Mouse (Mus musculus): Measurements from ENCODE around the gene Vps33a. TPM values are rescaled to one million over a fixed set of nuclear protein-coding genes. Genes with fewer than 3 reads are reported as not detected.
"Not testable (repeated sequence)": the region's sequence is repeated elsewhere in the genome, so short reads cannot be mapped to it uniquely, and the experiment has no call there.

Vps33a gene
- total RNA-seq, 2 experiments from 2014 or later = 34.6 to 34.8 TPM

DNA sequence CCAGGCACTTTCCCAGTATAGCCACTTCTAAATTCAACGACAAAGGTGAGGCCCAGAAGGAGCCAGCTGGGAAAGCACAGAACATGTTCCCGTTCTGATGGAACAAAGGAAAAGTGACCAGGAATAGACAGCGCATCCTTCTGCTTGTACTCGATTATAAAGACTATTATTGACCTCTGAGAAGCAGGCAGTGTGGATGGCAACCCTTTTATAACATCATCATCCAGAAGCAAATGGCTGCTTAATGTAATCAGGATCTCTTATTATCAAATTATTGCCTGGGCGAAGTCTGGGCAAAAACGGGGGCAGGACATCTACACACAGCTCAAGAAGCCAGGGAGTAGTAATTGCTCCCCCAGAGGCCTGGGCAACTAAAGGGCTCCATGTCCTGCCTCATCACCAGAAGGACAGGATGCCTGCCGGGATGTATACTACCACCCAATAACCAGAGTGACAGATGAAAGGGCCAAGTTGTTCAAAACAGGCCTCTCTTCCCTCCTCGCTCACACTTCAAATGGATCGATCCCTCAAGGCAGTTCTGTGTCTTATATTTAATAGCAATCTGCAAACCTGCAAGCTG is 46.8 kb downstream of the Vps33a start:
- DNase-seq = no peak
- intact Hi-C loops (cut with DNase I) = no loop called here

DNA sequence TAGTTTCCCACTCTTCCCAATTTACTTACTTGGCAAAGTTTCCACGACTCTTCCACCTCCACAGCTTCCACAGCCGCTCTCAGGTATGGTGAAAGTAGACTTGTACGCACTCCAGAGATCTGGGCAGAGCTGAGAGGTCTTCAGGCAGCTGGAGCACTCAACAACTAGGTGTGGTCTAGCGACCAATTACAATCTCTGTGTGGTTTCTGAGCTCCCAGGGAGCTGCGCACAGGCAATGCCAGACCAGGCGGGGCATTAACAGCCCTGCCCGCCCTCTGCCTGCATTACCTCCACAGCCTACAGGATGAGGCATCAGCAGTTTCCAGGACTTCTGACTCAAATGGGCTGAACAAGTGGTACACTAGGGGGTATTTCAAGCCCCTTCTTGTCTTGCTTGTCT is 47.6 kb downstream of the Vps33a start, which contains the start of gene Gm49027:
Gene Gm49027 (minus strand): TSS at position 208 of the 400 bp plus-strand sequence.
- intact Hi-C loops (cut with DNase I) = no loop called here
- no peak for DNase-seq

- intact Hi-C loops (cut with DNase I) = no loop called here
- DNase-seq = no peak
These were observed 48.5 kb downstream of the Vps33a start for GRCm38 (mm10) chr5:123524393-123524750.

- intact Hi-C loops (cut with DNase I) = no loop called here
- DNase-seq = peak; percentile 99
These were observed 49.0 kb downstream of the Vps33a start, which contains the start of gene Diablo for GRCm38 (mm10) chr5:123523692-123524392. Diablo (minus strand) TSS chr5:123524176.

DNA sequence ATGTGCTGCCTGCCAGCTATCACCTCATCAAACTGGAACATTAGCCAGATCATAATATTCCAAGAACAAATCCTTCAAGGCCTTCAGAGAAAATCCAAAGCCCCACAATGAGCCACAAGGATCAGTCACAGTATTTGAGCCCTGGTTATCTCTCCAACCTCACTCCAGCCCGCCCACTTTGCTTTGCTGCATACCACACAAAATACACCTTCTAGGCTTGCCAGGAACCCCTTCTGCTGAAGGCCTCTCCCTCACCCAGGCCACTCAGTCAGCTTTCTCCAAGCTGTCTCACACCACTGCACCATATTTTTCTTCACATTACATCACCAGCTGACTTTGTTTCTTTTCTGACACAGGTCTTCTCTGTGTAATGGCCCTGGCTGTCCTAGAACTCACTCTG is 50.7 kb downstream of the Vps33a start:
- intact Hi-C loops (cut with DNase I) = no loop called here
- no peak for DNase-seq

DNA sequence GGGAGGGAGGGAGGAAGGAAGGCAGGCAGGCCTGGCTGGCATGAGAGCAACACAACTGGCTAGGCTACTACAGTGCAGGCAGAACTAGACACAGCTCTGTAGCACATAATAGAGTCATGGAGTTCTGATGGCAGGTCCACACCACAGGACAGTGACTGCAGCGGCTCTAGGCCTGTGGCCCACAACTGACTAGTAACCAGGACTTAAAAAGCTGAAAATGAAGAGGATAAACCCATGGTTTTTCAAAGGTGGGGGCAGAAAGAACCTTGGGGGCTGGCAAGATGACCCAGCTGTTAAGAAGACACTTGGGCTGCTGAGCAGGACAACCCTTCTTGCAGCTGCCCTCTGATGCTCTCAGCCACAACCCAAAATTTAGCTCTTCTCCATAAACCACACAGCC is 51.2 kb downstream of the Vps33a start:
- no peak for DNase-seq
- intact Hi-C loops (cut with DNase I) = no loop called here

DNA sequence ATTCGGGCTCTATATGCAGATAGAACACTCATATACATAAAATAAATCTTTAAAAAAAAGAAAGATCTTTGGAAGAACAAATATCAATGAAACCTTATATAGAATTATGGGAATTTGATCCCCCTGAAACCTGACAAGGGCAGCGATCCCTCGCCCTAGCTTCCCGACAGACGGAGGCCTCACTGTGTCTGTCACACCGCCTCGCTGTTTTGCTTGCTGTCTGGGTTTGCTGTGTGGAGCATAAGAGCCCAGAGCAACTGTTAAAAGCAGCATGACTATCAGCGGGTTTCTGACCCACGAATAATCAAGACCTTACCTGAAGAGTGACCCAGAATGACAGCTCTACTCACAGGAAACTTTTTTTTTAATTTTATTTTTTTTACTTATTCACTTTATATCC is 52.2 kb downstream of the Vps33a start:
- no peak for DNase-seq
- intact Hi-C loops (cut with DNase I) = no loop called here

DNA sequence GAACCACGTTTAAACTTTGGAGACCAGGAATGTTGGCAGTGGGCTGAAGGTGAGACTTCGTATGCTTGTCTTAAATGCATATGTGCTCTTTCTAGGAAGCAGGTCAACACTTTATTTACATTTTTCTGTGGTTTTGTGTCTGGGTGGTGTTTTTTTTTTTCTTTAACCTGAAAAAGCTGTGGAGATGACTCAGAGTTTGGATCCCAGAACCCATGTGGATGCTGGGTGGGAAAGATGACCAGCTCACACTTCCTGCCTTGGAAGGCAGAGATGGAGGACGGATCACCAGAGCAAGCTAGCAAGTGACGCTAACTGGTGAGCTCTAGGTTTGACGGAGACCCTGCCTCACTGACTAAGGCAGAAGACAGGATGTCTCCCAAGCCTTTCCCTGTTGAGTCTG is 58.0 kb downstream of the Vps33a start:
- DNase-seq = no peak
- intact Hi-C loops (cut with DNase I) = no loop called here

GRCm38 (mm10) chr5:123512102-123512501 is 60.7 kb downstream of the Vps33a start:
- intact Hi-C loops (cut with DNase I) = no loop called here
- no peak for DNase-seq

GRCm38 (mm10) chr5:123511426-123511825 is 61.4 kb downstream of the Vps33a start:
- intact Hi-C loops (cut with DNase I); DNase-seq: not testable (repeated sequence)

DNA sequence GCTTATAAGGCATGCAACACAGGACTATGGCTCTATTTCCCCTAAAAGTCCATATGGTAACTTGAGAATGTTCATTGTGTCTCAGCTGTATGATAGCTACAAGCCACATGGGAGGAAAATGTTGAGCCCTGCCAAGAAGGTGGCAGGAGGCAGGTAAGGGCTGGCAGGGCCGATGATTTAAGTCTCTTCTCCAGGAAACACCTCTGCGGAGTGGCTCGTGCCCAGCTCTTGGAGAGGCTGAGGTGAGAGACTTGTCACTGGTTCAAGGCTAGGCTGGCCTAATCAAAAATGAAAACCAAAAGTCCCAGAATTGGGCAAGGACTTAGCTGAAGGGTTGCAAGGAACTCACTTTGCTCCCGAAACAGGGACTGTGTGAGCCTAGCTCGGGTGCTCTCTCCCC is 62.7 kb downstream of the Vps33a start, which contains the start of gene B3gnt4:
Gene B3gnt4 (plus strand): TSS at position 301 of the 400 bp plus-strand sequence.
- intact Hi-C loops (cut with DNase I) = no loop called here
- no peak for DNase-seq

DNA sequence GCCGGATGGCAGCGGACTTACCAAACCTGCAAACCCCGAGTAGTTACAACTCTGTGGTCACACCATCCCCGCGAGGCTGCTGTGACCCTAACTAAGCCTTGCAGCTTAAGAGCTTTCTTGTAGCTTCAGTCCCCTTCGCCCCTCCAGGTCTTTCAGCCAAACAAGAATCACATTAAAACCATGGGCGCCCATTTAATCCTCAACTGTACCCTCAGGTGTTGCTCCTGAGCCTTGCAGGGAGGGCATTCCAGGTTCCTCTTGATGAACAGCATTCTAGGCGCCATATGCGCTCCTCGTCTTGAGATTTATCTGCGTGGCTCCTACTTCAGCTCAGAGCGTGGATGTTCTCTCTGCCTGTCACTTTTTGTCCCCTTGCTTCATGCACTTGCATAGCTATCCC is 63.9 kb downstream of the Vps33a start:
- intact Hi-C loops (cut with DNase I) = no loop called here
- no peak for DNase-seq

DNA sequence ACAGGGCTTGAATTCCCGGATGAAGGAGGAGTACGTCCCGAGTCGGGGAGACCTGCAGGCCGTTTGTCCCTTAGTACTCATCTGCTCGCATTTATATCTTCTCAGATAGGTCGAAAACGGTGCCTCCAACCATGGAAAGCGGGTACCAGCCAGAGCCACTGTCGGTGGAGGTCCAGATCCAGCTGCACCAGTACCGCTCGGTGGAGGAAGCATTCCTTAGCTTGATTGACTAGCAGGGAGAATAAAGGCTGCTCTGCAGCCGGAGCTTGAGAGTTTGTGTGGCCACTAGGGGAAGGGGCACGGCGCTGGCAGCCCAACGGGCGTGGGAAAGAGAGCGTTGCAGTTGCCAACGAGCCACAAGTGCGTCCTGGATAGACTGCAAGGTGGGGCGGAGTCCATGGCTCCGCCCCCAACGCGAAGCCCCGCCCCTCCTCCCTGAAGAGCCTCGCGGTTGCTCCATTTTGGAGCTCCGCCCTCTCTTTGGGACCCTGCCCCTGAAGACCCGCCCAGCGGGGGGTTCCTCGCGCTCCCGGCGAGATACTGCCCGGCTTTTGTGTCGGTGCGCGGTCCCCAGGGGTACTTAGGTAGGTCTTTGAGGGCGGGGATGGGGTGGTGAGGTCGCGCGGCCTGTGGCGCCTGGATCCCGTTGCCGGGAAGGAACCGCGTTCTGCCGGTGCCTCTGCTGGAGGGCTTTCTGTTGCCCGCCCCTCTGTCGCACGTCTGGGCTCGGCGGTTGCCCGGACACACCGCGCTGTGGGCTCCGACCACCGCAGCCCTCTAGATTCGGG is 64.7 kb downstream of the Vps33a start:
- peak; percentile 81 for DNase-seq
- intact Hi-C loops (cut with DNase I) = no loop called here

DNA sequence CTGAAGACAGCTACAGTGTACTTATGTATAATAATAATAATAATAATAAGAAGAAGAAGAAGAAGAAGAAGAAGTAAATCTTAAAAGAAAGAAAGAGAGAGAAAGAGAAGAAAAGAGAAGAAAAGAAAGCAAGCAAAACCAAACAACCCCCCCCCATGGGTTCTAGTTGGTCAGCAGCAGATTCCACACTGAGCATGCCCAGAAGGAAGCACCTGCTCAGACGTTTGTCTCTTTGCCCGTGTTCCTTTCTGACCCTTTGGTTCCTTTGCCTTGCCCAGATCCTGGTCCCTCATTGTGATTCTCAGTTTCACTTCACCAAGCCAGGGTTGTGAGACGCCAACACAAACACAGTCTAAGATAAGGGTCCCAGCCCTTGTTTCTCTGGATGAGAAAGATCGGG is 70.9 kb downstream of the Vps33a start:
- no peak for DNase-seq
- intact Hi-C loops (cut with DNase I) = no loop called here

GRCm38 (mm10) chr5:123499717-123500116 is 73.1 kb downstream of the Vps33a start:
- intact Hi-C loops (cut with DNase I) = loop anchor here (1.0 to 10.0 kb wide), 3 partner anchors 55 to 405 kb away; no protein-coding TSS in a partner anchor
- DNase-seq = peak; percentile 37 to 63

- intact Hi-C loops (cut with DNase I) = loop anchor here (10.0 kb wide), 1 partner anchor 395 kb away; no protein-coding TSS in a partner anchor
- DNase-seq = peak; percentile 46 to 63
These were observed 82.9 kb downstream of the Vps33a start for GRCm38 (mm10) chr5:123489935-123490334.

DNA sequence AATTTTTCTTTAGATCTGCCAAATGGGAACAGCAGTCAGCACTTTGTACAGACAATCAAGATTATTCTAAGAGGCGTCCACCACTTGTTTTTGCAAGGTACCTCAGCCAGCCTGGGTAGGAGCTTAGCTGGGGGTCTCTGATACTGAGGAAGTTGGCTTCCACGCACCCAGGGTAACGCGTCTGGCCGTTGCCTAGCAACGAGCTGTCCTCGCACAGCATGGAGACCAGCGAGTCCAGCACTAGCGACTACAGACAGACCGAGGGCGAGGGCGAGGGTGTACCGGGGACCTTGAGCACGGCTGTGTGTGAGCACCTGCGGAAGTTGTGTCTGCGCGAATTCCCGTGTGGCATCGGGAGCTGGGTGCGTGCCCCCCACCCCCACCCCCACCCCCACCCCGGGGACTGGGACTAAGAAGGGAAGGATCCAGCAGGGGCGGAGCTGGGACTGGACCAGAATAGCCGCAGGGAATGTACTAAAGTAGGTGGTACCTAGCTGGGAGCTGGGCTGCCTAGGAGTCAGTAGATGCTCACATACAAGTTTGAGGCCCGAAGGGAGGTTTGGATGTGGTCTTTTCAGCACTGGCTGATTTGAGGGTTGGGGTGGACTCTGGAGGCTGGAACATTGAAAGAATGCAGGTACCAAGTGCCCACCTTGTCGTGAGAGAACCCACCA is 83.6 kb downstream of the Vps33a start, which contains the start of the genes Lrrc43 and Il31:
Gene Lrrc43 (plus strand): TSS at position 194 of the 674 bp plus-strand sequence.
Gene Il31 (minus strand): TSS at position 378 of the 674 bp plus-strand sequence.
- intact Hi-C loops (cut with DNase I) = no loop called here
- DNase-seq = no peak

- intact Hi-C loops (cut with DNase I) = no loop called here
- no peak for DNase-seq
These were observed 85.0 kb downstream of the Vps33a start for GRCm38 (mm10) chr5:123487659-123488395.

All from heart, postnatal 10 days (tissue).